13 mouse cellular contexts compared by ENCODE assay signal in genomic region chr17:24531064-24531463, GRCm38 (mm10). TPM values are rescaled to one million over a fixed set of nuclear protein-coding genes. Genes with fewer than 3 reads are reported as not detected.
A peak's percentile ranks its signal among the peaks of the same experiment; 100 is the strongest.
DNase-seq lines count a peak whose midpoint lies in the region; ATAC-seq and TF ChIP-seq lines count a peak whose summit lies in the region.
"Had no signal": no experiment of that assay in that cellular context is flagged by ENCODE, and none has a peak within 500 bp of the region (broad histone marks: within the 10 kb centered on the region; RNA-seq: fewer than 3 reads in every experiment).

No protein-coding gene starts in this region.

- TF ChIP-seq CTCF in CH12.LX (conservative IDR thresholded peaks at IDR 0.05 in 1 of 2, IDR thresholded peaks at IDR 0.05 in 1 of 2; ENCODE audit: low read depth in 2 of 2, low read length in 2 of 2): no peak

- TF ChIP-seq RAD21 in CH12.LX (IDR thresholded peaks at IDR 0.05; ENCODE audit: low read depth, low read length): no peak

- no peaks in the 10 kb centered on the region for H3K9me3 ChIP-seq in kidney, embryonic 16.5 days (ENCODE audit: low read length)
- no peaks in the 10 kb centered on the region for H3K9me3 ChIP-seq in CH12.LX (replicated peaks; ENCODE audit: low read length)
- H3K9me3 ChIP-seq in intestine, embryonic 16.5 days (ENCODE audit: control insufficient read depth, low read length): no peaks in the 10 kb centered on the region
- no peaks in the 10 kb centered on the region for H3K9me3 ChIP-seq in heart, embryonic 11.5 days (replicated peaks; ENCODE audit: control insufficient read depth, low read length)

- no peak overlapping the region for H3K4me2 ChIP-seq in kidney, embryonic 16.5 days (replicated peaks; ENCODE audit: low read depth, low read length)
- H3K4me2 ChIP-seq in CH12.LX (ENCODE audit: insufficient read depth, low read depth, poor library complexity, severe bottlenecking): 0 out of 2 replicates have a peak overlapping the region, but pooled peaks have one; percentile 10
- H3K4me2 ChIP-seq in intestine, embryonic 16.5 days (ENCODE audit: low read depth, low read length): no peak overlapping the region; the same call in 1 of the 2 replicates
- no peak overlapping the region for H3K4me2 ChIP-seq in heart, embryonic 11.5 days

- ATAC-seq in kidney, embryonic 16.5 days (ENCODE audit: low FRiP score, low TSS enrichment): no peak
- no peak for ATAC-seq in intestine, embryonic 16.5 days
- ATAC-seq in heart, embryonic 11.5 days (replicated peaks; ENCODE audit: insufficient number of reproducible peaks, low FRiP score, low TSS enrichment): no peak

- H3K27me3 ChIP-seq in kidney, embryonic 16.5 days (ENCODE audit: insufficient read depth, low read length): no peaks in the 10 kb centered on the region
- H3K27me3 ChIP-seq in CH12.LX (replicated peaks): no peaks in the 10 kb centered on the region
- no peaks in the 10 kb centered on the region for H3K27me3 ChIP-seq in intestine, embryonic 16.5 days (replicated peaks; ENCODE audit: control insufficient read depth, insufficient read depth, low read length)
- H3K27me3 ChIP-seq in heart, embryonic 11.5 days (ENCODE audit: control insufficient read depth, insufficient read depth, low read length): no peaks in the 10 kb centered on the region

- TF ChIP-seq EP300 in CH12.LX (IDR thresholded peaks at IDR 0.05; ENCODE audit: low read length): no peak

- peaks cover 53% of the 10 kb centered on the region for H3K4me1 ChIP-seq in kidney, embryonic 16.5 days (ENCODE audit: insufficient read depth, low read length)
- peaks cover 34 to 48% of the 10 kb centered on the region in 2 experiments for H3K4me1 ChIP-seq in CH12.LX (ENCODE audit: control insufficient read depth in 1 of 2, insufficient read depth in 2 of 2)
- peaks cover 45% of the 10 kb centered on the region for H3K4me1 ChIP-seq in intestine, embryonic 16.5 days (ENCODE audit: control insufficient read depth, insufficient read depth, low read length)
- peaks cover 33% of the 10 kb centered on the region for H3K4me1 ChIP-seq in heart, embryonic 11.5 days (ENCODE audit: control insufficient read depth, insufficient read depth, low read length)

- in situ Hi-C loops in CH12.LX (cut with MboI; ENCODE audit: low pct_ligation_motif_present, low pct_unique_long_range_greater_than_20kb, low sequenced_read_pairs): loop anchor here (5.0 kb wide), 2 partner anchors 54 to 141 kb away; partner anchors contain the start of gene Mlst8

- H3K36me3 ChIP-seq in kidney, embryonic 16.5 days (ENCODE audit: insufficient read depth, low read length): peaks cover 17% of the 10 kb centered on the region; the same call in 1 of the 2 replicates
- H3K36me3 ChIP-seq in CH12.LX (replicated peaks in 1 of 2; ENCODE audit: control insufficient read depth in 1 of 2, insufficient read depth in 1 of 2, low read length in 1 of 2): peaks cover 26 to 31% of the 10 kb centered on the region in 2 experiments
- no peaks in the 10 kb centered on the region for H3K36me3 ChIP-seq in intestine, embryonic 16.5 days (ENCODE audit: control insufficient read depth, insufficient read depth, low read length)
- peaks cover 5% of the 10 kb centered on the region for H3K36me3 ChIP-seq in heart, embryonic 11.5 days (ENCODE audit: control insufficient read depth, insufficient read depth, low read length)

- TF ChIP-seq POLR2A in CH12.LX (IDR thresholded peaks at IDR 0.05; ENCODE audit: low read depth, low read length): no peak; the same call in 1 of the 2 replicates

- no peak overlapping the region for H3K27ac ChIP-seq in kidney, embryonic 16.5 days (ENCODE audit: low read length)
- no peak overlapping the region for H3K27ac ChIP-seq in CH12.LX (ENCODE audit: insufficient read depth, low read depth)
- H3K27ac ChIP-seq in intestine, embryonic 16.5 days (ENCODE audit: low read length): no peak overlapping the region
- H3K27ac ChIP-seq in heart, embryonic 11.5 days (ENCODE audit: low read depth, low read length): no peak overlapping the region

- dilution Hi-C loops in CH12.LX (cut with MboI; ENCODE audit: extremely low pct_ligation_motif_present, extremely low pct_unique_long_range_greater_than_20kb, low sequenced_read_pairs): no loop called here

- 62% methylated on average over 3 of the region's 3 CpGs for WGBS in kidney, embryonic 16.5 days
- WGBS in intestine, embryonic 16.5 days: 61% methylated on average over 3 of the region's 3 CpGs
- WGBS in heart, embryonic 11.5 days (ENCODE audit: insufficient replicate concordance): 62% methylated on average over 3 of the region's 3 CpGs

- no peak overlapping the region for H3K4me3 ChIP-seq in kidney, embryonic 16.5 days (ENCODE audit: low read length)
- H3K4me3 ChIP-seq in CH12.LX (replicated peaks in 1 of 3; ENCODE audit: low read depth in 2 of 3, low read length in 2 of 3, poor library complexity in 1 of 3): peak overlapping the region in 1 of 3 experiments; percentile 65
- no peak overlapping the region for H3K4me3 ChIP-seq in intestine, embryonic 16.5 days (ENCODE audit: low read length)
- no peak overlapping the region for H3K4me3 ChIP-seq in heart, embryonic 11.5 days (ENCODE audit: low read depth, low read length)

- DNase-seq in kidney, postnatal 14 days: no peak
- peak; percentile 35 for DNase-seq in A20 (ENCODE audit: low read depth, low spot score)
- no peak for DNase-seq in CH12.LX (ENCODE audit: extremely low read depth)
- no peak for DNase-seq in adrenal gland, adult (ENCODE audit: inconsistent age in 2 of 2, low spot score in 1 of 2)
- DNase-seq: cerebellum, adult 18-20 months; heart, adult 18-20 months; heart, postnatal 36 days; lung, postnatal 14 days; spleen, adult 18-20 months; thymus, adult 18-20 months had no signal

- peaks cover 33% of the 10 kb centered on the region for H3K79me2 ChIP-seq in CH12.LX (replicated peaks; ENCODE audit: control insufficient read depth, extremely low read depth, insufficient read depth, poor library complexity, severe bottlenecking)

- H3K9ac ChIP-seq in kidney, embryonic 16.5 days (replicated peaks; ENCODE audit: low read length): peak overlapping the region; percentile 86; the same call in 1 of the 2 replicates
- H3K9ac ChIP-seq in CH12.LX (ENCODE audit: insufficient read depth, low read depth): peak overlapping the region; percentile 11; the same call in 1 of the 2 replicates
- H3K9ac ChIP-seq in intestine, embryonic 16.5 days (ENCODE audit: low read depth, low read length): 0 out of 2 replicates have a peak overlapping the region, but pooled peaks have one; percentile 10
- no peak overlapping the region for H3K9ac ChIP-seq in heart, embryonic 11.5 days (ENCODE audit: low read depth, low read length)

TF ChIP-seq in CH12.LX, 34 proteins besides CTCF, POLR2A, EP300 and RAD21 (continues in another document):
- no peak for TF ChIP-seq TCF12 (IDR thresholded peaks at IDR 0.05; ENCODE audit: low read depth, low read length)
- TF ChIP-seq TBP (conservative IDR thresholded peaks at IDR 0.05; ENCODE audit: low read depth, low read length): no peak
- TF ChIP-seq SIN3A (IDR thresholded peaks at IDR 0.05; ENCODE audit: low read length): 0 out of 2 replicates have a peak, but pooled peaks have one; percentile 9
- TF ChIP-seq NRF1 (IDR thresholded peaks at IDR 0.05; ENCODE audit: low read depth, low read length): no peak
- TF ChIP-seq ELF1 (IDR thresholded peaks at IDR 0.05; ENCODE audit: low read depth, low read length): no peak; the same call in 1 of the 2 replicates
- TF ChIP-seq NELFE (IDR thresholded peaks at IDR 0.05; ENCODE audit: low read depth, low read length): no peak
- TF ChIP-seq JUND (conservative IDR thresholded peaks at IDR 0.05; ENCODE audit: low read depth, low read length): no peak
- no peak for TF ChIP-seq RCOR1 (conservative IDR thresholded peaks at IDR 0.05; ENCODE audit: low read depth, low read length)

RNA-seq across cellular contexts. Expression of gene Rab26, which starts 2.9 kb away (rescaled TPM):
- 2.8 and 3.0 TPM in 2 replicates for polyA plus RNA-seq in kidney, embryonic 16.5 days (2015; fragmentation: Nextera tagmentation; extraction: Ambion mirVana)
- total RNA-seq in CH12.LX (2012; rRNA removed) (1.3 and 2.2 TPM in 2 replicates), CH12.LX (2014; rRNA removed) (0.36 TPM in 1 of 2 replicates, not detected in the other)
- polyA plus RNA-seq in CH12.LX (2012; ENCODE audit: insufficient read length, low read depth): 0.40 and 0.74 TPM in 2 replicates
- 5.2 and 6.6 TPM in 2 replicates for polyA plus RNA-seq in intestine, embryonic 16.5 days (2015; fragmentation: Nextera tagmentation; extraction: Ambion mirVana)
- polyA plus RNA-seq in heart, embryonic 11.5 days (2014; fragmentation: Nextera tagmentation; extraction: Ambion mirVana): 1.1 and 1.9 TPM in 2 replicates
- total RNA-seq: heart, adult 18-20 months; heart, postnatal 36 days had no signal

RNA-seq across cellular contexts. Expression of gene Traf7, which starts 3.3 kb away (rescaled TPM):
- polyA plus RNA-seq in kidney, embryonic 16.5 days (2015; fragmentation: Nextera tagmentation; extraction: Ambion mirVana): 102 and 113 TPM in 2 replicates
- total RNA-seq in CH12.LX (2012; rRNA removed) (122 and 127 TPM in 2 replicates), CH12.LX (2014; rRNA removed) (109 and 114 TPM in 2 replicates)
- 167 and 176 TPM in 2 replicates for polyA plus RNA-seq in CH12.LX (2012; ENCODE audit: insufficient read length, low read depth)
- 81.9 and 87.6 TPM in 2 replicates for polyA plus RNA-seq in intestine, embryonic 16.5 days (2015; fragmentation: Nextera tagmentation; extraction: Ambion mirVana)
- polyA plus RNA-seq in heart, embryonic 11.5 days (2014; fragmentation: Nextera tagmentation; extraction: Ambion mirVana): 72.3 and 80.1 TPM in 2 replicates

RNA-seq across cellular contexts. Expression of gene Pkd1, which starts 18.6 kb away (rescaled TPM):
- 22.5 and 24.3 TPM in 2 replicates for polyA plus RNA-seq in kidney, embryonic 16.5 days (2015; fragmentation: Nextera tagmentation; extraction: Ambion mirVana)
- total RNA-seq in CH12.LX (2012; rRNA removed): 11.1 and 13.4 TPM in 2 replicates
- total RNA-seq in CH12.LX (2014; rRNA removed): 2.7 and 2.8 TPM in 2 replicates
- 7.5 and 8.3 TPM in 2 replicates for polyA plus RNA-seq in CH12.LX (2012; ENCODE audit: insufficient read length, low read depth)
- 12.2 and 13.5 TPM in 2 replicates for polyA plus RNA-seq in intestine, embryonic 16.5 days (2015; fragmentation: Nextera tagmentation; extraction: Ambion mirVana)
- polyA plus RNA-seq in heart, embryonic 11.5 days (2014; fragmentation: Nextera tagmentation; extraction: Ambion mirVana): 8.9 and 9.2 TPM in 2 replicates

RNA-seq across cellular contexts. Expression of gene Caskin1, which starts 42.7 kb away (rescaled TPM):
- 1.5 and 2.2 TPM in 2 replicates for polyA plus RNA-seq in kidney, embryonic 16.5 days (2015; fragmentation: Nextera tagmentation; extraction: Ambion mirVana)
- total RNA-seq in CH12.LX (2012; rRNA removed): 0.08 and 0.21 TPM in 2 replicates
- not detected in 2 replicates for total RNA-seq in CH12.LX (2014; rRNA removed)
- 0.71 and 0.80 TPM in 2 replicates for polyA plus RNA-seq in CH12.LX (2012; ENCODE audit: insufficient read length, low read depth)
- 1.1 and 1.4 TPM in 2 replicates for polyA plus RNA-seq in intestine, embryonic 16.5 days (2015; fragmentation: Nextera tagmentation; extraction: Ambion mirVana)
- polyA plus RNA-seq in heart, embryonic 11.5 days (2014; fragmentation: Nextera tagmentation; extraction: Ambion mirVana): 0.40 and 0.49 TPM in 2 replicates

RNA-seq across cellular contexts. Expression of gene Mlst8, which starts 52.2 kb away (rescaled TPM):
- 39.3 and 40.2 TPM in 2 replicates for polyA plus RNA-seq in kidney, embryonic 16.5 days (2015; fragmentation: Nextera tagmentation; extraction: Ambion mirVana)
- total RNA-seq in CH12.LX (2012; rRNA removed): 10.0 and 13.6 TPM in 2 replicates
- 10.9 and 14.0 TPM in 2 replicates for total RNA-seq in CH12.LX (2014; rRNA removed)
- polyA plus RNA-seq in CH12.LX (2012; ENCODE audit: insufficient read length, low read depth): 21.8 and 24.7 TPM in 2 replicates
- polyA plus RNA-seq in intestine, embryonic 16.5 days (2015; fragmentation: Nextera tagmentation; extraction: Ambion mirVana): 25.1 and 26.0 TPM in 2 replicates
- polyA plus RNA-seq in heart, embryonic 11.5 days (2014; fragmentation: Nextera tagmentation; extraction: Ambion mirVana): 17.5 and 20.9 TPM in 2 replicates
